Mouse (Mus musculus): Measurements from ENCODE around the gene Hoxd11. TPM values are rescaled to one million over a fixed set of nuclear protein-coding genes. Genes with fewer than 3 reads are reported as not detected.

Hoxd11 gene
- polyA plus RNA-seq, 1 experiment, result not detected

DNA sequence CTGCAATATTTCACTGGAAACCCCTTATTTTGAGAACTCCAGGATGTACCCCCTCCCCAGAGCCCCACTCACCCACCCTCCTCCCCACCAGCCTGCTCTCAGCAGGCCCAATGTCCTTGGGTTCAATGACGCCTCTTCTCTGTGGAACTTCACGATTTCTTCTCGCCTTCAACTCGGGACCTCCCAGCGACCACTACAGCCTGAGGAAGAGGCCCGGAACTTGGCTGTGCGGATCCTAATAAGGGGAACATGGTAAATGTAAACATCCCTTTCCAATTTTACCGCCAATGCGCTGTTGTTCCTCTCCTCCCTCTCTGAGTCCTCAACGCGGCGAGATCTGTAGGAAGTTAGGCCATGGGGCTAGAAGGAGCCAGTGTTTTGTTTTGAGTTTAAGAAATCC is 4.7 kb downstream of the Hoxd11 start:
- no peak overlapping the region for H3K27ac ChIP-seq (replicated peaks; ENCODE audit: low read depth, low read length)
- no peak overlapping the region for H3K4me3 ChIP-seq (ENCODE audit: insufficient read depth, low read depth, low read length)
- no peaks in the 10 kb centered on the region; the same call in 1 of the 2 replicates for H3K4me1 ChIP-seq (ENCODE audit: control insufficient read depth, insufficient read depth, insufficient read length, low read length)

- H3K4me3 ChIP-seq (ENCODE audit: insufficient read depth, low read depth, low read length), result no peak overlapping the region
- no peak overlapping the region for H3K27ac ChIP-seq (replicated peaks; ENCODE audit: low read depth, low read length)
- H3K4me1 ChIP-seq (ENCODE audit: control insufficient read depth, insufficient read depth, insufficient read length, low read length), result no peaks in the 10 kb centered on the region; the same call in 1 of the 2 replicates
These were observed 5.8 kb downstream of the Hoxd11 start for GRCm38 (mm10) chr2:74685059-74685603.

DNA sequence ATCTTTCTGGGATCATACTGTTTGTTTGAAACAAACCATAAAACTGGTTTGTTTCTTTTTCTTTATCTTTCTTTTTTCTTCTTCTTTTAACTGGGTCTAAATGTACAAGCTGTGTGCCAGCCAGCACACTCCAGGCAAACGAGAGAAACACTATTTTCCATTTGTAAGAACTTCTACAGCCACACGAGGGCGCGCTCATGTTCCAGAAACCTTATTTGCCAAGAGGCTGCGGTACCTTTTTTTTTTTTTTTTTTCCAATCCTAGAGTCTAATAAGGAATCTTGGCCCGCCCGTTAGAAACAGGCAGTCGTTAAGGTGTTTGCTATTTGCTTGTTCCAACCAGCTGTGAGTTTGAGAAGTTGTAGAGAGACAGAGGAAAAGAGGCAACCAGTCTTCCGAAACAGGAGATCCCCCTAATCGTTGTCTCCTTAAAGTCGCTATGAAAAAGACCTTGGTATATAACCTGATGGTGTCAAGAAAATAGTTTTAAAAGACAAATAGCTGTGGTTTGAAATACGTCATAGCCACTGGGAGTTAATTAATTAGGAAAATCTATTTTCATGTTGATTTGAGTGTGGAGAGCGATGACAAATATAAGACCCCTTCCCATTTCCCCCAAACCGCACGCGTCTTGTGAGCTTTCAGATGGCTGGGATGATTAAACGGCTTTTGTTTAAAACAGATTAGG is 7.1 kb downstream of the Hoxd11 start:
- no peak overlapping the region for H3K27ac ChIP-seq (replicated peaks; ENCODE audit: low read depth, low read length)
- no peak overlapping the region for H3K4me3 ChIP-seq (ENCODE audit: insufficient read depth, low read depth, low read length)
- no peaks in the 10 kb centered on the region; the same call in 1 of the 2 replicates for H3K4me1 ChIP-seq (ENCODE audit: control insufficient read depth, insufficient read depth, insufficient read length, low read length)

DNA sequence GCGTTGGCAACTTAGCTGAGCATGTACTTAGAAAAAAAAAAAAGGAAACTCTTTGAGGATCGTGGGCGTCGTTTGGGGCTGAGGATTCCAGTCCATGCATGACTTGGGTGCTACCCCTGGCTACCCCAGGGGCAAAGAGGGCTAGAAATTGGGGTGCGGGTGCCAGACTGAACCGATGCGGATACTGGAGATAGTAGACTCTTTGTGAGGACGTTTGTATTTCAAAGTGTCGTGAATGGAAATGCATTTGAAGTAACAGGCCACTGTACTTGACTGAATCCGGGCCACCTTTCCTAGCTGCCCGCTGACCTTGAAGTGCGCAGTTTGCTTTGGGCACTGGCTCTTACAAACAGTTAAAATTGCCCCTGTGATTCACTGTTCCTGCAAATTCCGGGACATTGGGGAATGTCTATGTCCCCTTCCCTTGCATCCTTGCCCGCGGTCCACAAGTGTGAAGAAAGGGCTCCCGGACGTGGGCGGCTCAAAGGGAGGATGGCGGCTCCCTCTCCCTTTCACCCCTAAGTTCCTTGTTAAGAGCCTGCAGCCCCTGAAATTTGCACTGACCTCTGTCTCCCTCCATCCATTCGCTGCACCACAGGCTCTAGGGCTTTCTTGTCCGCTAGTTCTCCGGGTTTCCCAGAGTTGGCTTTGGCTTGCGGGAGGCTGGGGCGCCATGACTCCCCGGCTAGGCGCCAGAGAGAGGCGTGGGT is 7.8 kb downstream of the Hoxd11 start:
- Histone ChIP-seq H3K27ac (replicated peaks; ENCODE audit: low read depth, low read length) (no peak overlapping the region), H3K4me1 (ENCODE audit: control insufficient read depth, insufficient read depth, insufficient read length, low read length) (peaks cover 1% of the 10 kb centered on the region; the same call in 1 of the 2 replicates), H3K4me3 (ENCODE audit: insufficient read depth, low read depth, low read length) (no peak overlapping the region)

GRCm38 (mm10) chr2:74687698-74688555 is 8.6 kb downstream of the Hoxd11 start:
- H3K4me3 ChIP-seq (ENCODE audit: insufficient read depth, low read depth, low read length), result no peak overlapping the region
- H3K27ac ChIP-seq (replicated peaks; ENCODE audit: low read depth, low read length), result no peak overlapping the region
- 0 out of 2 replicates have a peak, but pooled peaks cover 5% of the 10 kb centered on the region for H3K4me1 ChIP-seq (ENCODE audit: control insufficient read depth, insufficient read depth, insufficient read length, low read length)

GRCm38 (mm10) chr2:74688795-74689573 is 9.6 kb downstream of the Hoxd11 start:
- H3K4me1 ChIP-seq (ENCODE audit: control insufficient read depth, insufficient read depth, insufficient read length, low read length), result 0 out of 2 replicates have a peak, but pooled peaks cover 5% of the 10 kb centered on the region
- H3K4me3 ChIP-seq (ENCODE audit: insufficient read depth, low read depth, low read length), result no peak overlapping the region
- no peak overlapping the region for H3K27ac ChIP-seq (replicated peaks; ENCODE audit: low read depth, low read length)

GRCm38 (mm10) chr2:74689574-74690337 is 10.4 kb downstream of the Hoxd11 start:
- H3K4me1 ChIP-seq (ENCODE audit: control insufficient read depth, insufficient read depth, insufficient read length, low read length), result 0 out of 2 replicates have a peak, but pooled peaks cover 5% of the 10 kb centered on the region
- H3K27ac ChIP-seq (replicated peaks; ENCODE audit: low read depth, low read length), result no peak overlapping the region
- H3K4me3 ChIP-seq (ENCODE audit: insufficient read depth, low read depth, low read length), result no peak overlapping the region

GRCm38 (mm10) chr2:74690338-74690716 is 11.0 kb downstream of the Hoxd11 start:
- H3K27ac ChIP-seq (replicated peaks; ENCODE audit: low read depth, low read length), result no peak overlapping the region
- H3K4me3 ChIP-seq (ENCODE audit: insufficient read depth, low read depth, low read length), result no peak overlapping the region
- H3K4me1 ChIP-seq (ENCODE audit: control insufficient read depth, insufficient read depth, insufficient read length, low read length), result 0 out of 2 replicates have a peak, but pooled peaks cover 5% of the 10 kb centered on the region

GRCm38 (mm10) chr2:74691022-74691951 is 11.9 kb downstream of the Hoxd11 start, which contains the start of gene Hoxd10:
Gene Hoxd10, plus strand, starts transcription at chr2:74691924.
- Histone ChIP-seq H3K4me3 (ENCODE audit: insufficient read depth, low read depth, low read length) (peak within 1 kb of the TSS; percentile 23), H3K27ac (replicated peaks; ENCODE audit: low read depth, low read length) (no peak within 1 kb of the TSS), H3K4me1 (ENCODE audit: control insufficient read depth, insufficient read depth, insufficient read length, low read length) (0 out of 2 replicates have a peak, but pooled peaks cover 5% of the 10 kb centered on the region)

GRCm38 (mm10) chr2:74691995-74692807 is 12.8 kb downstream of the Hoxd11 start:
- Histone ChIP-seq H3K4me3 (ENCODE audit: insufficient read depth, low read depth, low read length) (peak overlapping the region; percentile 8; the same call in 1 of the 2 replicates), H3K4me1 (ENCODE audit: control insufficient read depth, insufficient read depth, insufficient read length, low read length) (0 out of 2 replicates have a peak, but pooled peaks cover 5% of the 10 kb centered on the region), H3K27ac (replicated peaks; ENCODE audit: low read depth, low read length) (no peak overlapping the region)

DNA sequence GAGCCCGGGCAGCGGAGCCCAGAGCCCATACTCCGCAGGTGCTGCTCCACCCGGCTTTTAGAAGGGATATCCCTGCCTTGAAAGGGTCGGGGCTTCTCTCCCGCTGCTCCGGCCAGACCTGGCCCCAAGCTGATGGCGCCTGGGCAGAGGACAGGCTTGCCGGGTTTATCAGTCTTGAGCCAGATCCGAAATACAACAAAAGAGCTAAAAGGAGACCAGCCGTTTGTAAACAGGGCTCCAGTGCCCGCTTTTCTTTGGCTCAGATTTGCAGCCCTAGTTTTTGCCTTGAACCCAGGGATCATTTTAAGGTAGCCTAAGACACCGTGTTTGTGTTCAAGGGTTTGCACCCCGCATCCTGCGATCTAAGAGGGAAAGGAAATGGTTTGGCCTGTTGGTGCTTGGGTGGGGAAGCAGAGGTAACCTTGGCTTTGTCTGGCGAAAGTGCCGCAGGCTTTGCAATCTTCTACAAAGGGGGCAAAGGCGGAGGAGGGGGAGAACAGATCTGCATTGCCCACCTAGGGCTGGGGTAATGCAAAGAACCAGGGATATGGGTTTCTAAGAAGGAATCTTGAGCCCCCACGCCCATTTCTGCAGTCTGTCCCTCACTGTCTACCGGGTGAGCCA is 13.6 kb downstream of the Hoxd11 start:
- Histone ChIP-seq H3K27ac (replicated peaks; ENCODE audit: low read depth, low read length) (no peak overlapping the region), H3K4me3 (ENCODE audit: insufficient read depth, low read depth, low read length) (0 out of 2 replicates have a peak overlapping the region, but pooled peaks have one; percentile 8), H3K4me1 (ENCODE audit: control insufficient read depth, insufficient read depth, insufficient read length, low read length) (0 out of 2 replicates have a peak, but pooled peaks cover 5% of the 10 kb centered on the region)

- H3K4me1 ChIP-seq (ENCODE audit: control insufficient read depth, insufficient read depth, insufficient read length, low read length), result 0 out of 2 replicates have a peak, but pooled peaks cover 5% of the 10 kb centered on the region
- no peak overlapping the region for H3K4me3 ChIP-seq (ENCODE audit: insufficient read depth, low read depth, low read length)
- H3K27ac ChIP-seq (replicated peaks; ENCODE audit: low read depth, low read length), result no peak overlapping the region
These were observed 14.1 kb downstream of the Hoxd11 start for GRCm38 (mm10) chr2:74693432-74693827.
